Mouse (Mus musculus) lung, embryonic 15.5 days (tissue): ENCODE measurements around the gene Slit3. TPM values are rescaled to one million over a fixed set of nuclear protein-coding genes. Genes with fewer than 3 reads are reported as not detected.

Experiments
- ATAC-seq: fragments of 200-750 bp; cut with Nextera tagmentation; 2 replicates; pipeline ENCODE4 v1.8.0; 2017; ENCODE audit warnings: moderate number of reproducible peaks, borderline replicate concordance; ENCODE audit not compliant: low FRiP score, low TSS enrichment; ENCODE audit errors: extremely low read depth
- H3K27ac ChIP-seq: fragments of 300-500 bp; sonication (generic); 2 replicates; pipeline ENCODE4 v1.5.1; 2015; ENCODE audit warnings: moderate library complexity, mild to moderate bottlenecking, inconsistent platforms
- H3K27me3 ChIP-seq: fragments of 300-500 bp; sonication (generic); 2 replicates; pipeline ENCODE4 v1.6.1; 2015; ENCODE audit warnings: inconsistent platforms
- H3K36me3 ChIP-seq: fragments of 300-500 bp; sonication (generic); 2 replicates; pipeline ENCODE4 v1.6.1; 2015; ENCODE audit warnings: inconsistent platforms
- H3K4me1 ChIP-seq: fragments of 300-500 bp; sonication (generic); 2 replicates; pipeline ENCODE4 v1.6.1; 2015; ENCODE audit warnings: inconsistent platforms
- H3K4me2 ChIP-seq: fragments of 300-500 bp; sonication (generic); 2 replicates; pipeline ENCODE4 v1.6.1; 2015; ENCODE audit warnings: inconsistent platforms, mild to moderate bottlenecking, moderate library complexity
- H3K4me3 ChIP-seq: fragments of 300-500 bp; sonication (generic); 2 replicates; pipeline ENCODE4 v1.5.1; 2015; ENCODE audit warnings: mild to moderate bottlenecking, inconsistent platforms
- H3K9ac ChIP-seq: fragments of 300-500 bp; sonication (generic); 2 replicates; pipeline ENCODE4 v1.6.1; 2015; ENCODE audit warnings: inconsistent platforms
- H3K9me3 ChIP-seq: fragments of 300-500 bp; sonication (generic); 2 replicates; pipeline ENCODE4 v1.6.1; 2016; ENCODE audit warnings: inconsistent platforms
- WGBS: fragments of 180-500 bp; shearing (Covaris S2); methylation state at CpG from one replicate; pipeline ENCODE4 v1.1.7; 2015; 5-methylcytosine and 5-hydroxymethylcytosine counted together
- polyA plus RNA-seq: library from polyadenylated mRNA; unstranded; fragments of >200 nt; fragmentation: Nextera tagmentation; extraction: Ambion mirVana; gene quantifications from 2 replicates; pipeline ENCODE4 v1.2.1, GENCODE M21; 2015

Gene Slit3
- polyA plus RNA-seq, 1 experiment from 2014 or later: 21.4 TPM

- Histone ChIP-seq H3K36me3 (no peaks in the 10 kb centered on the region), H3K27me3 (no peaks in the 10 kb centered on the region), H3K4me2 (no peak overlapping the region), H3K9ac (no peak overlapping the region), H3K27ac (no peak overlapping the region), H3K4me3 (no peak overlapping the region), H3K9me3 (no peaks in the 10 kb centered on the region), H3K4me1 (peaks cover 13% of the 10 kb centered on the region)
- 26% methylated on average over 7 of the region's 7 CpGs for WGBS
- no peak for ATAC-seq
These were observed 248.9 kb downstream of the Slit3 start for GRCm38 (mm10) chr11:35369964-35370363.

- H3K27ac ChIP-seq: peak overlapping the region; percentile 6; the same call in 1 of the 2 replicates
- H3K9me3 ChIP-seq: no peaks in the 10 kb centered on the region
- no peak overlapping the region for H3K4me2 ChIP-seq
- 5% methylated on average over 5 of the region's 5 CpGs for WGBS
- peak; percentile 55; the same call in 1 of the 2 replicates for ATAC-seq
- peaks cover 13% of the 10 kb centered on the region for H3K4me1 ChIP-seq
- no peaks in the 10 kb centered on the region for H3K27me3 ChIP-seq
- no peak overlapping the region for H3K4me3 ChIP-seq
- no peak overlapping the region for H3K9ac ChIP-seq
- no peaks in the 10 kb centered on the region for H3K36me3 ChIP-seq
These were observed 249.7 kb downstream of the Slit3 start for GRCm38 (mm10) chr11:35370705-35371104.

- Histone ChIP-seq H3K9ac (no peak overlapping the region), H3K4me3 (no peak overlapping the region), H3K4me1 (peaks cover 13% of the 10 kb centered on the region), H3K9me3 (no peaks in the 10 kb centered on the region), H3K27me3 (no peaks in the 10 kb centered on the region), H3K27ac (no peak overlapping the region), H3K36me3 (no peaks in the 10 kb centered on the region), H3K4me2 (no peak overlapping the region)
- ATAC-seq: no peak
- WGBS: 94% methylated on average over 3 of the region's 3 CpGs
These were observed 251.4 kb downstream of the Slit3 start for GRCm38 (mm10) chr11:35372410-35372809.

- WGBS: 57% methylated on average over 4 of the region's 4 CpGs
These were observed 254.0 kb downstream of the Slit3 start for GRCm38 (mm10) chr11:35375072-35375471.

GRCm38 (mm10) chr11:35378802-35379201 is 257.8 kb downstream of the Slit3 start:
- no peak overlapping the region for H3K4me2 ChIP-seq
- ATAC-seq: no peak
- 73% methylated on average over 7 of the region's 7 CpGs for WGBS

More at GRCm38 (mm10) chr11:35375072-35375471, 254.0 kb downstream of the Slit3 start:
- Histone ChIP-seq H3K27me3 (no peaks in the 10 kb centered on the region), H3K4me2 (no peak overlapping the region), H3K9ac (no peak overlapping the region), H3K36me3 (no peaks in the 10 kb centered on the region), H3K4me1 (peaks cover 10% of the 10 kb centered on the region), H3K4me3 (no peak overlapping the region), H3K9me3 (no peaks in the 10 kb centered on the region), H3K27ac (no peak overlapping the region)
- no peak for ATAC-seq

GRCm38 (mm10) chr11:35379407-35379806 is 258.4 kb downstream of the Slit3 start:
- no peak overlapping the region for H3K4me3 ChIP-seq
- no peak overlapping the region for H3K9ac ChIP-seq
- H3K4me2 ChIP-seq: no peak overlapping the region
- H3K9me3 ChIP-seq: no peaks in the 10 kb centered on the region
- no peak for ATAC-seq
- no peaks in the 10 kb centered on the region; the same call in 1 of the 2 replicates for H3K4me1 ChIP-seq
- WGBS: 72% methylated on average over 7 of the region's 7 CpGs
- H3K27ac ChIP-seq: no peak overlapping the region
- no peaks in the 10 kb centered on the region for H3K27me3 ChIP-seq
- no peaks in the 10 kb centered on the region for H3K36me3 ChIP-seq

More at GRCm38 (mm10) chr11:35378802-35379201, 257.8 kb downstream of the Slit3 start:
- Histone ChIP-seq H3K4me3 (no peak overlapping the region), H3K4me1 (no peaks in the 10 kb centered on the region), H3K36me3 (no peaks in the 10 kb centered on the region), H3K27ac (no peak overlapping the region), H3K27me3 (no peaks in the 10 kb centered on the region), H3K9me3 (no peaks in the 10 kb centered on the region), H3K9ac (no peak overlapping the region)

GRCm38 (mm10) chr11:35380766-35381165 is 259.7 kb downstream of the Slit3 start:
- no peaks in the 10 kb centered on the region for H3K36me3 ChIP-seq
- no peaks in the 10 kb centered on the region; the same call in 1 of the 2 replicates for H3K4me1 ChIP-seq
- 67% methylated on average over 1 of the region's 1 CpGs for WGBS
- H3K4me3 ChIP-seq: no peak overlapping the region
- no peak overlapping the region for H3K27ac ChIP-seq
- H3K9ac ChIP-seq: no peak overlapping the region
- no peaks in the 10 kb centered on the region for H3K27me3 ChIP-seq
- H3K4me2 ChIP-seq: no peak overlapping the region
- no peak for ATAC-seq
- no peaks in the 10 kb centered on the region for H3K9me3 ChIP-seq

- no peak overlapping the region for H3K4me2 ChIP-seq
- no peak overlapping the region for H3K9ac ChIP-seq
- no peaks in the 10 kb centered on the region for H3K36me3 ChIP-seq
- H3K27me3 ChIP-seq: no peaks in the 10 kb centered on the region
- no peaks in the 10 kb centered on the region for H3K9me3 ChIP-seq
- 18% methylated on average over 3 of the region's 3 CpGs for WGBS
- no peak overlapping the region for H3K4me3 ChIP-seq
- H3K27ac ChIP-seq: no peak overlapping the region
- ATAC-seq: no peak
- peaks cover 13% of the 10 kb centered on the region; the same call in 1 of the 2 replicates for H3K4me1 ChIP-seq
These were observed 264.4 kb downstream of the Slit3 start for GRCm38 (mm10) chr11:35385444-35385843.

GRCm38 (mm10) chr11:35387826-35388225 is 266.8 kb downstream of the Slit3 start:
- Histone ChIP-seq H3K9ac (no peak overlapping the region), H3K36me3 (no peaks in the 10 kb centered on the region), H3K4me1 (peaks cover 13% of the 10 kb centered on the region; the same call in 1 of the 2 replicates), H3K4me3 (no peak overlapping the region), H3K9me3 (no peaks in the 10 kb centered on the region), H3K27ac (no peak overlapping the region), H3K27me3 (no peaks in the 10 kb centered on the region), H3K4me2 (no peak overlapping the region; the same call in 1 of the 2 replicates)
- ATAC-seq: no peak
- 40% methylated on average over 10 of the region's 10 CpGs for WGBS

- H3K4me3 ChIP-seq: no peak overlapping the region
- no peaks in the 10 kb centered on the region for H3K9me3 ChIP-seq
- H3K9ac ChIP-seq: no peak overlapping the region
- no peaks in the 10 kb centered on the region for H3K27me3 ChIP-seq
- peaks cover 13% of the 10 kb centered on the region; the same call in 1 of the 2 replicates for H3K4me1 ChIP-seq
- H3K27ac ChIP-seq: no peak overlapping the region
- H3K36me3 ChIP-seq: no peaks in the 10 kb centered on the region
- no peak overlapping the region for H3K4me2 ChIP-seq
- no peak for ATAC-seq
- WGBS: 54% methylated on average over 12 of the region's 12 CpGs
These were observed 267.4 kb downstream of the Slit3 start for GRCm38 (mm10) chr11:35388471-35388870.

- no peaks in the 10 kb centered on the region for H3K36me3 ChIP-seq
- ATAC-seq: no peak
- no peaks in the 10 kb centered on the region for H3K27me3 ChIP-seq
- WGBS: 69% methylated on average over 7 of the region's 7 CpGs
- H3K4me1 ChIP-seq: 0 out of 2 replicates have a peak, but pooled peaks cover 13% of the 10 kb centered on the region
- H3K27ac ChIP-seq: no peak overlapping the region
- H3K9ac ChIP-seq: no peak overlapping the region
- H3K4me2 ChIP-seq: no peak overlapping the region
- H3K9me3 ChIP-seq: no peaks in the 10 kb centered on the region
- H3K4me3 ChIP-seq: no peak overlapping the region
These were observed 268.3 kb downstream of the Slit3 start for GRCm38 (mm10) chr11:35389341-35389740.

- WGBS: 70% methylated on average over 9 of the region's 9 CpGs
- H3K4me3 ChIP-seq: no peak overlapping the region
- no peak for ATAC-seq
These were observed 268.9 kb downstream of the Slit3 start for GRCm38 (mm10) chr11:35389780-35390435.

More at GRCm38 (mm10) chr11:35389780-35390435, 268.9 kb downstream of the Slit3 start:
- H3K4me1 ChIP-seq: 0 out of 2 replicates have a peak, but pooled peaks cover 13% of the 10 kb centered on the region
- no peak overlapping the region for H3K9ac ChIP-seq
- no peaks in the 10 kb centered on the region for H3K27me3 ChIP-seq
- no peak overlapping the region for H3K27ac ChIP-seq
- H3K36me3 ChIP-seq: no peaks in the 10 kb centered on the region
- no peak overlapping the region for H3K4me2 ChIP-seq
- no peaks in the 10 kb centered on the region for H3K9me3 ChIP-seq
